Mouse (Mus musculus): ENCODE results near the gene Ahdc1. TPM values are rescaled to one million over a fixed set of nuclear protein-coding genes. Genes with fewer than 3 reads are reported as not detected.

The Ahdc1 gene
- polyA plus RNA-seq, 1 experiment from 2014 or later: 8.1 TPM

- no peak overlapping the region for H3K4me2 ChIP-seq (ENCODE audit: low read length)
- ATAC-seq (replicated peaks; ENCODE audit: low FRiP score, low TSS enrichment, low read depth): no peak
- H3K27ac ChIP-seq (ENCODE audit: low read depth): no peak overlapping the region
- no peak for DNase-seq (ENCODE audit: low spot score)
- no peak overlapping the region for H3K9ac ChIP-seq (ENCODE audit: low read length)
- peaks cover 20% of the 10 kb centered on the region for H3K4me1 ChIP-seq (replicated peaks; ENCODE audit: control insufficient read depth, insufficient read depth, low read length)
- H3K36me3 ChIP-seq (ENCODE audit: control insufficient read depth, insufficient read depth, low read length): no peaks in the 10 kb centered on the region
- 71% methylated on average over 14 of the region's 14 CpGs for WGBS
- no peaks in the 10 kb centered on the region for H3K27me3 ChIP-seq (replicated peaks; ENCODE audit: control insufficient read depth, insufficient read depth, low read length)
- H3K9me3 ChIP-seq (ENCODE audit: control insufficient read depth, low read length): no peaks in the 10 kb centered on the region
- H3K4me3 ChIP-seq (ENCODE audit: low read depth, low read length): no peak overlapping the region
Measured at GRCm38 (mm10) chr4:133115721-133116429, 104.8 kb downstream of the Ahdc1 start.

- no peak for DNase-seq (ENCODE audit: low spot score)
- no peak overlapping the region for H3K9ac ChIP-seq (ENCODE audit: low read length)
Measured at GRCm38 (mm10) chr4:133116756-133117470, 105.9 kb downstream of the Ahdc1 start.

GRCm38 (mm10) chr4:133117556-133118411 is 106.7 kb downstream of the Ahdc1 start:
- no peaks in the 10 kb centered on the region for H3K9me3 ChIP-seq (ENCODE audit: control insufficient read depth, low read length)
- H3K4me2 ChIP-seq (ENCODE audit: low read length): peak overlapping the region; percentile 20; the same call in 1 of the 2 replicates
- no peaks in the 10 kb centered on the region for H3K27me3 ChIP-seq (replicated peaks; ENCODE audit: control insufficient read depth, insufficient read depth, low read length)
- ATAC-seq (replicated peaks; ENCODE audit: low FRiP score, low TSS enrichment, low read depth) (0 out of 2 replicates have a peak, but pooled peaks have one; percentile 25), DNase-seq (ENCODE audit: low spot score) (peak; percentile 73)
- H3K36me3 ChIP-seq (ENCODE audit: control insufficient read depth, insufficient read depth, low read length): no peaks in the 10 kb centered on the region
- H3K4me1 ChIP-seq (replicated peaks; ENCODE audit: control insufficient read depth, insufficient read depth, low read length): peaks cover 26% of the 10 kb centered on the region
- H3K27ac ChIP-seq (ENCODE audit: low read depth): peak overlapping the region; percentile 81
- 17% methylated on average over 18 of the region's 18 CpGs for WGBS
- H3K4me3 ChIP-seq (ENCODE audit: low read depth, low read length): no peak overlapping the region
- no peak overlapping the region for H3K9ac ChIP-seq (ENCODE audit: low read length)

More at GRCm38 (mm10) chr4:133116756-133117470, 105.9 kb downstream of the Ahdc1 start:
- no peaks in the 10 kb centered on the region for H3K36me3 ChIP-seq (ENCODE audit: control insufficient read depth, insufficient read depth, low read length)
- peak overlapping the region; percentile 20; the same call in 1 of the 2 replicates for H3K4me2 ChIP-seq (ENCODE audit: low read length)
- peaks cover 22% of the 10 kb centered on the region for H3K4me1 ChIP-seq (replicated peaks; ENCODE audit: control insufficient read depth, insufficient read depth, low read length)
- H3K9me3 ChIP-seq (ENCODE audit: control insufficient read depth, low read length): no peaks in the 10 kb centered on the region
- H3K27me3 ChIP-seq (replicated peaks; ENCODE audit: control insufficient read depth, insufficient read depth, low read length): no peaks in the 10 kb centered on the region
- ATAC-seq (replicated peaks; ENCODE audit: low FRiP score, low TSS enrichment, low read depth): no peak
- H3K4me3 ChIP-seq (ENCODE audit: low read depth, low read length): no peak overlapping the region
- peak overlapping the region; percentile 81 for H3K27ac ChIP-seq (ENCODE audit: low read depth)
- WGBS: 35% methylated on average over 3 of the region's 3 CpGs

GRCm38 (mm10) chr4:133118775-133119375 is 107.8 kb downstream of the Ahdc1 start:
- Histone ChIP-seq H3K9me3 (ENCODE audit: control insufficient read depth, low read length) (0 out of 2 replicates have a peak, but pooled peaks cover 1% of the 10 kb centered on the region), H3K36me3 (ENCODE audit: control insufficient read depth, insufficient read depth, low read length) (no peaks in the 10 kb centered on the region), H3K9ac (ENCODE audit: low read length) (no peak overlapping the region), H3K27me3 (replicated peaks; ENCODE audit: control insufficient read depth, insufficient read depth, low read length) (no peaks in the 10 kb centered on the region), H3K4me3 (ENCODE audit: low read depth, low read length) (no peak overlapping the region), H3K4me1 (replicated peaks; ENCODE audit: control insufficient read depth, insufficient read depth, low read length) (peaks cover 26% of the 10 kb centered on the region), H3K27ac (ENCODE audit: low read depth) (no peak overlapping the region), H3K4me2 (ENCODE audit: low read length) (no peak overlapping the region)
- WGBS: 84% methylated on average over 6 of the region's 6 CpGs
- DNase-seq (ENCODE audit: low spot score) (no peak), ATAC-seq (replicated peaks; ENCODE audit: low FRiP score, low TSS enrichment, low read depth) (no peak)

- DNase-seq (ENCODE audit: low spot score) (no peak), ATAC-seq (replicated peaks; ENCODE audit: low FRiP score, low TSS enrichment, low read depth) (no peak)
- Histone ChIP-seq H3K36me3 (ENCODE audit: control insufficient read depth, insufficient read depth, low read length) (no peaks in the 10 kb centered on the region), H3K9ac (ENCODE audit: low read length) (no peak overlapping the region), H3K27me3 (replicated peaks; ENCODE audit: control insufficient read depth, insufficient read depth, low read length) (no peaks in the 10 kb centered on the region), H3K27ac (ENCODE audit: low read depth) (no peak overlapping the region), H3K4me3 (ENCODE audit: low read depth, low read length) (no peak overlapping the region), H3K4me1 (replicated peaks; ENCODE audit: control insufficient read depth, insufficient read depth, low read length) (peaks cover 26% of the 10 kb centered on the region), H3K4me2 (ENCODE audit: low read length) (no peak overlapping the region), H3K9me3 (ENCODE audit: control insufficient read depth, low read length) (0 out of 2 replicates have a peak, but pooled peaks cover 6% of the 10 kb centered on the region)
- 83% methylated on average over 6 of the region's 6 CpGs for WGBS
Measured at GRCm38 (mm10) chr4:133119579-133119978, 108.5 kb downstream of the Ahdc1 start.

GRCm38 (mm10) chr4:133120833-133121321 is 109.8 kb downstream of the Ahdc1 start:
- Histone ChIP-seq H3K36me3 (ENCODE audit: control insufficient read depth, insufficient read depth, low read length) (no peaks in the 10 kb centered on the region), H3K4me3 (ENCODE audit: low read depth, low read length) (no peak overlapping the region), H3K27ac (ENCODE audit: low read depth) (no peak overlapping the region), H3K9me3 (ENCODE audit: control insufficient read depth, low read length) (0 out of 2 replicates have a peak, but pooled peaks cover 6% of the 10 kb centered on the region), H3K27me3 (replicated peaks; ENCODE audit: control insufficient read depth, insufficient read depth, low read length) (no peaks in the 10 kb centered on the region), H3K4me2 (ENCODE audit: low read length) (no peak overlapping the region), H3K9ac (ENCODE audit: low read length) (no peak overlapping the region), H3K4me1 (replicated peaks; ENCODE audit: control insufficient read depth, insufficient read depth, low read length) (peaks cover 26% of the 10 kb centered on the region)
- WGBS: 12% methylated on average over 11 of the region's 11 CpGs
- peak; percentile 25; the same call in 1 of the 2 replicates for ATAC-seq (replicated peaks; ENCODE audit: low FRiP score, low TSS enrichment, low read depth)
- peak; percentile 61 for DNase-seq (ENCODE audit: low spot score)

GRCm38 (mm10) chr4:133121416-133121815 is 110.4 kb downstream of the Ahdc1 start:
- WGBS: 62% methylated on average over 1 of the region's 1 CpGs
- H3K4me1 ChIP-seq (replicated peaks; ENCODE audit: control insufficient read depth, insufficient read depth, low read length): peaks cover 26% of the 10 kb centered on the region
- no peak for ATAC-seq (replicated peaks; ENCODE audit: low FRiP score, low TSS enrichment, low read depth)

More at GRCm38 (mm10) chr4:133121416-133121815, 110.4 kb downstream of the Ahdc1 start:
- H3K9ac ChIP-seq (ENCODE audit: low read length): no peak overlapping the region
- DNase-seq (ENCODE audit: low spot score): peak; percentile 48
- H3K36me3 ChIP-seq (ENCODE audit: control insufficient read depth, insufficient read depth, low read length): no peaks in the 10 kb centered on the region
- no peak overlapping the region for H3K4me3 ChIP-seq (ENCODE audit: low read depth, low read length)
- H3K27me3 ChIP-seq (replicated peaks; ENCODE audit: control insufficient read depth, insufficient read depth, low read length): no peaks in the 10 kb centered on the region
- H3K27ac ChIP-seq (ENCODE audit: low read depth): no peak overlapping the region
- H3K4me2 ChIP-seq (ENCODE audit: low read length): no peak overlapping the region
- H3K9me3 ChIP-seq (ENCODE audit: control insufficient read depth, low read length): 0 out of 2 replicates have a peak, but pooled peaks cover 6% of the 10 kb centered on the region
